Mouse (Mus musculus) cerebellum, adult 9-11 months (tissue): ENCODE measurements around the gene Gnaq.

ENCODE experiments used
- DNase-seq: peaks from one replicate; pipeline ENCODE4 v3.0.0; 2022

The Gnaq gene

GRCm38 (mm10) chr19:16204776-16205680 lies 72.4 kb downstream of the Gnaq start:
- no peak for DNase-seq

DNA sequence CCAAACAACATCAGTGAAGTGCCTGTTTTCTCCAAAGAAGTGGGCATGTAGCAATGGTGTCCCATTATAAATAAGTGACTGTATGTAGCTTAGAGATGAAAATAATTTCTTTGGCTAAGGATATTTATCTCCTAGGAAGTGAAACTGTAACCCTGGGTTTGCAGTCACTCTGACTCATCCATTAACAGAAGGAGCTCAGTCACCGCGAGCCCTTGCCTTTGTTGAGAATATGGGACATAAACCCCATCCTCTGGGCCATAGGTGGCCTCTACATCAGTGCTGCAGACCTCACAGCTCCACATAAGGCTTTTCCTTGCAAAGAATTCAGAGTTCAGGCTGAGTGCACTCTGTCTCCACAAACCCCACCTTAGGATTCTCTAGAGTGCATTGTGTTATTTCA lies 77.0 kb downstream of the Gnaq start:
- DNase-seq: no peak

GRCm38 (mm10) chr19:16214946-16215345 lies 82.3 kb downstream of the Gnaq start:
- DNase-seq: no peak

- no peak for DNase-seq
Measured at GRCm38 (mm10) chr19:16215430-16216016, 82.9 kb downstream of the Gnaq start.

DNA sequence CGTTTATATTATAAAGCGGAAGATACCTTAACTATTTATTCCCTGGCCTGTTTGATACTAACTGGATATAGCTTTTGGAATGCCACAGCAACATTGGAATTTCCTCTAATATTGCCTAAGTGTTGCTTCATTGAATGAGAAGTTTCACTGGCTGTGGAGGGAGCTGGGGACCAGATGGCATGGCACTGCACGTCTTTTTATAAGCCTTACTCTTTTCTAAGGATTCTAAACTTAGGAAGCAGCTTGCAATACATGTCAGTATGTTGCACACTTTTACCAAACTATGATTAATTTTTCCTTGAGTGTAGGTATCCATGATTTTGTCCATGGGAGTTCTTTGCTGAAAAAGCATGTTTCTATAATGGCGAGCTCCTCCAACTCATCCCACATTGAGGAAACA lies 87.3 kb downstream of the Gnaq start:
- DNase-seq: no peak

- DNase-seq: no peak
Measured at GRCm38 (mm10) chr19:16222526-16222925, 89.9 kb downstream of the Gnaq start.

DNA sequence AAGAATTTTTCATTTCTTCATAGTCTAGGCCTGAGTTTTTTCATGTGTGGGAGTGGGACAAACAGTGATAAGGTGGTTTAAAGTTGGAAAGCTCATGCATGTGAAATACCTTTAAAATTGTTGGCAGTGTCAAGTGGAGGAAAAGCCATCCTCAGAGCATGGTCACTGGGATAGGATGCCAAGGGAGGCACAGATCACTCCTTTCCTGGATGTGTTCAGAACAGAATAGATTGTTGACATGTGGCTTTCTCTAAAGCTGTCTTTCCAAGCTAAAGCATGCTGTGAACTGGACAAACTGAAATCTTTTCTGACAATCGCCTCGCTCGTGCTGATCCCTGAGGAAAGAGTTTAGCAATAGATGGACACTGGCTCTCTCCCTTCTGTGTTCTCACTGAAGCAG lies 90.5 kb downstream of the Gnaq start:
- DNase-seq: no peak

DNA sequence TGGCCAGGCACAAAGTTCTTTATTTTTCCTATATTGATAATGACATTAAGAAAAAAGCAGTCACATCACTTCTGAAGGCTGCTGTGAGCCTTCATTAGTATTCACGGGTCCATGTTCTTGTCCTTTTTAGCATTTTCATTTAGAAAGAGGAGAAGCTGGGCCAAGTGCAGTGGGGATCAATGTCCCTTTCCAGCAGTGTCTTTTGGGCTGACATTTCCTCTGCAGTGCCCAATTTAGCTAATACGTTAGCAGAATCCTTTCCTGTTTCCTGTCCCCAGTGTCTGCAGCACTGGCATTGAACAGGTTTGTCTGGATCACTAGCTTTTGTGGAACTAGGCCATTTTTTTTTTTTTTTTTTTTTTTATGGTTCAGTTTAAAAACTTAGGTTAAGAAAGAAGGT lies 92.2 kb downstream of the Gnaq start:
- DNase-seq: no peak

DNA sequence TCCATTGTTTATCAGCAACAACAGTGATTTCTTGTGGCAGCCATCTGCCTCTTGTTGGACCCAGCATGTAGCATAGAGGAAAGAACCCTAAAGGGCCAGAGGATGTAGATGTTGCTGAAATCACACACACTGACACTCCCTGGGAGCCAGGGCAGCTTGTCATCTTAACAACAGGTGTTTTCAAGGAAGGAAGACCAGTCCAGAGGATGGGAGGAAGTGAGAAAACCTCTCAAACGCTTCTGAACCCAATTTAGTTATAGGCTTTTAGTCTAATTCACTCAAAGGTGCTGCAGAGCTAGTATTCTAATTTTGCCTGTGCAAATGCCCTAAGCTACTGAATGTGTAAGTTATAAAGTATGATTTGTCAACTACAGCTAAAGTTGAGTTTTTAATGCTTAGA lies 99.0 kb downstream of the Gnaq start:
- DNase-seq: no peak

DNA sequence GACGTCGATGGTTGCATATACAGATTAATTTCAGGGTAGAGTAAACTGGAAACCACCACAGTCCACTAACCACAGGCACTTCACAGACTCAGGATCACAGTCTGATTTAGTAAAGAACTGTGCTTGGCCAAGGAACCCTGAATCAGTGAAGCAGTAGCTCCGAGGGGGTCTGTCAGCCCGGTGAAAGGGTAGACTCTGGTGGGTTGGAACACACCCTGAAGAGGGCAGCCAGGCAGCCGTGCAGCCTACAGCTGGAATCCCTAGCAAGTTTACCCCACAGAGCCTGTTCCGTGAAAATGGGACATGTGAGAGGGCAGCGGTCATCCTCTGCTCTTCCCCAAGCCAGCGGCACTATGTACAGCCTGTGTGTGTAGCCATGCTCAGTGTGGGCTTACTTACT lies 103.0 kb downstream of the Gnaq start:
- no peak for DNase-seq

GRCm38 (mm10) chr19:16237034-16237433 lies 104.4 kb downstream of the Gnaq start:
- DNase-seq: no peak

DNA sequence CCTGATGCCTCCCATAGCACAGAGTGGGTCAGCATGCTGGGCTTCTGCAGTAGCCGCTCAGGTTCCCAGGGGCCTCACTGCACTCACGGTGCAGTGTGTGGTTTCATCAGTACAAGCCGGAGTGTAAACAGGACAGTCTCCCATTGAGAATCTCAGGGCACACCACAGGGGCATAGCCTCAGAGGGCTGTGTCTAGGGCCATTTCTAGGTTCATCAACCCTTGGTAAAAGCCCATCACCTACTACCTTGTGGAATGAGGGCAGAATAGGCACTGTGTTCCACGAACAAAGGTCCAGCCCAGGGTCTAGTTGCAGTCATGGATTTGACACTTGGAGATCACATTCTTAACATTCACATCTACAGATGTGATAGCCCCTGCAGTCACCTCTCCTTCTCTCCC lies 105.4 kb downstream of the Gnaq start:
- no peak for DNase-seq

DNA sequence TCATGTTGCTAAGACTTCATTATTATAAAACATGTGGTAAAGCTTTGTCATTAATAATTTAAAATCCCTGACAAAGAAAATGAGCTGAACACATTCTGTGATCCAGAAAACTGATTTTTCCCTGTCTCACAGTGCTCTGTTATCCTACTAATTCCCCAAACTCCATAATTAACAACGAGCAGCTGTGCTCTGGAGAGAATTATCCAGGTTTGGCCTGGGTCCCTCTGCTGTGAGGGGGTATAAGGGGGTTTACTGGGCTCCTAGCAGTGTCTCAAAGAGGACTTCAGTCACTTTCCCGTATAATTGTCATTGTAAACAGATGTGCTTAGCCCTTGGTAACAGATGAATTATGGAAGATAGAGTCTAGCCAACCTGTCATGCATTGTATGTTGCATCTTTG lies 105.9 kb downstream of the Gnaq start:
- DNase-seq: no peak

GRCm38 (mm10) chr19:16242708-16243107 lies 110.1 kb downstream of the Gnaq start:
- no peak for DNase-seq

GRCm38 (mm10) chr19:16249025-16249424 lies 116.4 kb downstream of the Gnaq start:
- no peak for DNase-seq

DNA sequence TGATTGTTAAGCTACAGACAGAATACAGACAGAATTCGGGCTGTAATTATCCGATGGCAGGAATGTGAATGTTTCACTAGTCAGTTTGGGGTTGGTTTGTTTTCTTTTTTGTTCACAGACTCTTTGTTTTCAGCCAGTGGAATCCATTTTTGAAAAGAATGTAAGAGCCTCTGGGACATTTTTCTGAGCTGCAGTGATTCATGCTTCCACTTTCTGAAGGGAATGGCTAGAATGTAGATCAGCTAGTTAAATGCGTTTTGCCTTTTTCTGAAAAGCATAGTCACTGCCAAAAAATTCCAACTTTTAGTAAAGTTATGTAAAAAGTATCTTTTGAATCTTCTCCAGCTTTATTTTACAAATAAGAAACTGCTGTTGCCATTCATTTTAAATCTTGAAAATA lies 118.3 kb downstream of the Gnaq start:
- no peak for DNase-seq

DNA sequence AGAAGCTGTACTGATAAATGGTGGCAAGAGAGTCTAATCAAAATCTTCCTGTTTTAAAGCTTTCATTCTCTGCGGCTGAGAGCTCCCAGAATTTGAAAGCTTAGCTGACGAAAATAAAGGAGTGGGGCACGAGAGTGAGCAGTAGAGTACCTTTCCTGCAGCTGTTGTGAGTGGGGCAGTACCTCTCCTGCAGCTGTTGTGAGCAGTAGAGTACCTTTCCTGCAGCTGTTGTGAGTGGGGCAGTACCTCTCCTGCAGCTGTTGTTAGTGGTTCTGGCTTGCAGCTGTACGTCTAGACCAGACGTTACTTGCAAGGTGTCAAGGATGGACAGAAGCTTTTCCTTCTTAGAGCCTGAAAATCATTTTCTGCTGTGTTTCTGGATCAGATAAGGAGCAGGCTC lies 119.2 kb downstream of the Gnaq start:
- no peak for DNase-seq

DNA sequence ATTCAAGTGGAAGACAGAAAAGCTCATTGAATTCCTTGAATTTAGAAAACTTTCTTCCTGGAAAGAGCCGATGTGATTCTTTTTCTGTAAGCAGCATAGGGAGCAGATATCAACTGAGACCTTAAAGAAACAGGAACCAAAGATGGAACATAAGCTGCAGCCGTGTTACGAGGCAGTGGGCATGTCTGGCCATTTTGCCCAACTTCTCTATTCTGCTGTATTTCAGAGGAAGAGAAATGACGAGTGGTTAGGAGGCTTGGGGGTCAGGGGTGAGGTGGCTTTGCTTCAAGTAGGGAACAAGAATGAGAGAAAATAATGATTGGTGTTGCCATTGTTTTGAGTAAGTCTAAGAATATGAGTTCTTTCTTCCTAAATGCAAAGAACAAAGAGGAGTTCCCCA lies 120.1 kb downstream of the Gnaq start:
- DNase-seq: no peak

DNA sequence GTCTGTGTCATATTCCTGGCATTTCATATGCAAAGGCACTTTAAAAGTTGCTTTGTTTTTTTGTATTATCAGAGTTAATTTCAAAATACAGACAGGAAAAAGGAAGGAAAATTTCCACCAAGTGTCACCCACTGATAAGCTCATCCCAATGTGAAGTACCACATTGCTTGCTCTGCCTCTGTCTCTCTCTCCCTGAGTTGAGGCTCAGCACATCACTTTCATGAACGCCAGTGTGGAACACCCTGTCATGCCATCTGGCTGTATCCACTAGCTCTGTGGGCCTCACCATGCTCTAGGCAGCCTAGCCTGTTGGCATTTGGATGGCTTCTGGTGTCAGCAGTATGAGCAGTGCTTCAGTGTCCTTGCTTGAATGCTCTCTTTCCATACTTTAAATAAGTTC lies 122.2 kb downstream of the Gnaq start:
- DNase-seq: no peak

DNA sequence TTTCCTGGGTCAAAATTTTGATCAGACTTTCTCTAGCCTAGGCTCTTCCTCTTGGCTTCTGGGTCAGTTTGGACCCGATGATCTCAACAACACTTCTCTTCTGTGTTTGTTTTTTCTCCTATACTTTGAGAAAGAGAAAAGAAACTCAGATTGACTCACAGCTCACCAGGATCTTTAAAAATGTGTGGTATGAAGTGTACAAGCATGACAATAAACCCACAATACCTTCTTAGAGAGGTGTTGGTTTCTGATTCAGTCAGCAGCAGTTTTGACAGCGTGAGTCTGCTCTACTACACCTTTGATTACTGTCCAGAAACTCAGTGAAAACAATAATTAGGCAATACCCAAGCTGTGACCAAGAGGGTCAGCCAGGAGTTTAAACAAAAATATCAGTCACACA lies 122.7 kb downstream of the Gnaq start:
- DNase-seq: no peak

DNA sequence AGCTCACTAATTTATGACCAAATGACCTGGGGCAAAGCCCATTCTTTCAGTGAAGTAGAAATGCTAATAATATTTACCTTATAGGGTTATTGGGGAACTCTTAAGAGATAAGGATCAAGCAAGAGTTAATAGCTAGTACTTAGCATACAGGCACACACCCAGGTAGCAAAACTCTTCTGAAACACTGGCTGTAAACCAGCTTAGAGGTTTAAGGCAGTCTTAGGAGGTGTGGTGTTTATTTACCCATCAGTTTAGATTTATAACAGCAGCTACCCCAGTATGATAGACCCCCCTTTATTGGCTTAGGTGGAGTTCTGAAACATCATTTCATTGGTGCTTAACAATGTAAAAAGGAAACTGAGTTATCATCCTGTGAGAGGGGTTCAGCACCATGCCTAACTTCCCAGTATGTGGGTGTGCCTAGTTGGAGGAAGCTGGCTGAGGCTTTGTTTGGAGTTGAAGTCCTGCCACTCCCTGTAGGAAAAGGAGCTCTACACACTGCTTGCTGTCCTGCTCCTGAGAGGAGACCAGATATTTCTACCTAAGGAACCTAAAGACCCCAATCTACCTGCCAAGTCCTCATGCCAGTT lies 126.2 kb downstream of the Gnaq start:
- DNase-seq: no peak

GRCm38 (mm10) chr19:16259786-16260434 lies 127.3 kb downstream of the Gnaq start:
- no peak for DNase-seq

DNA sequence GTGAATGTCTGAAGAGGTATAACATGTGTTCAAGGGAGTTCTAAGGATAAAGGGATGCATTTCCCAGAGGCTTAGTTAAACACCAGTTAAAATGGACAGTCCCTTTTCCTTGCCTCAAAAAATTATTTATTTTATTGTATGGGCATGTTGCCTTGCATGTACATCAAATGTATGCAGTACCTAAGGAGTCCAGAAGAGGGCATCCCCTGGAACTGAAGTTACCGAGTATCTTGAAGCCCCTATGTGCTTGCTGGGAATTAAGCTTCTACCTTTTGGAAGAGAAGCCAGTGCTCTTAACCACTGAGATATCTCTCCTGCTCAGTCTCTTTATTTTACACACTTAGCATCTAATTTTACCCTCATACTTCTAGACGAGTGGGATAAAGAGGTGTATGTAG lies 127.8 kb downstream of the Gnaq start:
- no peak for DNase-seq

DNA sequence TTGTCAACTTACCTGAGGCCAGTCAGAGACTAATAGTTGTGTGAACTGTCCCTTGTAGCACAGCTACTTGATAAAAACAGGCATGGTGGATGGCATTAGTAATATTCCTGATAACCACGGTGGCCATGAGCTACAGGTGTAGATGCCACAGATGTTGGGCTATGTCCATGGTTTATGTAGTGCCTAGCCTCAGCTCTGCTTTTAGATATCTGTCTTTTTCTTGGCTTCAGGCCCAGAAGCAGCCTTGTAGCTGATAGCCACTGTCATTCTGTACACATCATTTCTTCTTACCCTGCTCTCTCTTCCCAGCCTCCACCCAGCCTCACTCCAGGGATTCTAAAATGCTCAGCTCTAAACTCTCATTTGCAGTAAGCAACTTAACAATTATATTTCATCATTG lies 128.3 kb downstream of the Gnaq start:
- no peak for DNase-seq
